Mouse (Mus musculus): Measurements from ENCODE around the gene Zdhhc20. TPM values are rescaled to one million over a fixed set of nuclear protein-coding genes. Genes with fewer than 3 reads are reported as not detected.
"Not testable (repeated sequence)": the region's sequence is repeated elsewhere in the genome, so short reads cannot be mapped to it uniquely, and the experiment has no call there.

Zdhhc20 gene
- total RNA-seq, 2 experiments from 2014 or later, result 40.0 to 41.7 TPM

- no peak for DNase-seq (ENCODE audit: low spot score in 2 of 2)
- Histone ChIP-seq H3K4me3 (no peak overlapping the region), H3K27ac (no peak overlapping the region)
- no peak for TF ChIP-seq CTCF (conservative IDR thresholded peaks at IDR 0.05)
Observed at GRCm38 (mm10) chr14:57911316-57911715, 21.2 kb upstream of the Zdhhc20 start.

DNA sequence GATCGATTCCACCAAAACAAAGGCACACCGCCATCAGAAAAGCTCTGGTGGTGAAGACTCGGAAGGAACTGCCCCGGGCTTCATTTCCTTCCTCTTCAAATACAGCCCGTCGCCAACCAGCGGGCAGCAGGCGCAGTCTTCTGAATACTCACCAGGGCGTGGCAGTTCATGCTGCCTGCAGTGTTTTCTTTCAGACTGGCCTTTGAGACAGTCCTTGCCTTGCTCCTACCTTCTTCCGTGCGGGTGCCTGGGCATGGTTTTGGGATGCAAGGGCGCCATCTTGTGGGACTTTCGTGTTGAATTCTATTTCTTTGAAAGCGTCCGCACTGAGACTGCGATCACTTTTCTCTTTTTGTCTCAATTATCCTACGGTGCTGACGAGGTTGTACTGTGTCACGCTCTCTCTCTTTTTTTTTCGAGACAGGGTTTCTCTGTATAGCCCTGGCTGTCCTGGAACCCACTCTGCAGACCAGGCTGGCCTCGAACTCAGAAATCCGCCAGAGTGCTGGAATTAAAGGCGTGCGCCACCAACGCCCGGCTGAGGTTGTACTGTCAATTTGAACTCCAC is 20.5 kb upstream of the Zdhhc20 start:
- peak; percentile 82 to 85 for DNase-seq (ENCODE audit: low spot score in 2 of 2)
- peak; percentile 85 for TF ChIP-seq CTCF (conservative IDR thresholded peaks at IDR 0.05)
- peak overlapping the region; percentile 65; the same call in 1 of the 2 replicates for H3K27ac ChIP-seq
- H3K4me3 ChIP-seq, result peak overlapping the region; percentile 53

GRCm38 (mm10) chr14:57909297-57909696 is 19.2 kb upstream of the Zdhhc20 start:
- Histone ChIP-seq H3K27ac (peak overlapping the region; percentile 79), H3K4me3 (no peak overlapping the region)
- no peak for TF ChIP-seq CTCF (conservative IDR thresholded peaks at IDR 0.05)
- DNase-seq (ENCODE audit: low spot score in 2 of 2), result no peak

DNA sequence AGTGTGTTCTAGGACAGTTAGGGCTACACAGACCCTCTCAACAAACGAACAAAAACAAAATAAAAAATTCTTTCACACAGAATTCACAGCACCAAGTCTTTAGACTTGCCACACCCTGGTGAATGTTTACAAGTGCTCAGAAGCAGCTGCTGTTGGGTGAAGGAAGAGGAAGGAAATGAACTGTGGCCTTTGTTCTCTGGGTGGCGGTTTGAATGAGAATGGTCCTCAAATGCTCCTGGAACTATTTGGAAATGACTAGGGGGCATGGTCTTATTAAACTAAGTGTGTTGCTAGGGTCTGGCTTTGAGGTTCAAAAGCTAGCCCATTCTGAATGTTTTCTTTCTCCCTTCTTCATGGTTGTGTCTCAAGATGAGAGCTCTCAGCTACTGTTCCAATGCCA is 18.4 kb upstream of the Zdhhc20 start:
- Histone ChIP-seq H3K27ac (peak overlapping the region; percentile 79), H3K4me3 (no peak overlapping the region)
- DNase-seq (ENCODE audit: low spot score in 2 of 2), result no peak
- no peak for TF ChIP-seq CTCF (conservative IDR thresholded peaks at IDR 0.05)

- H3K27ac ChIP-seq, result peak overlapping the region; percentile 68
- DNase-seq (ENCODE audit: low spot score in 2 of 2), result no peak
- no peak for TF ChIP-seq CTCF (conservative IDR thresholded peaks at IDR 0.05)
Observed at GRCm38 (mm10) chr14:57901998-57902397, 11.9 kb upstream of the Zdhhc20 start.

GRCm38 (mm10) chr14:57896882-57897281 is 6.8 kb upstream of the Zdhhc20 start:
- Histone ChIP-seq H3K4me3 (no peak overlapping the region), H3K27ac (no peak overlapping the region)
- DNase-seq (ENCODE audit: low spot score in 2 of 2), result no peak
- no peak for TF ChIP-seq CTCF (conservative IDR thresholded peaks at IDR 0.05)

More at GRCm38 (mm10) chr14:57901998-57902397, 11.9 kb upstream of the Zdhhc20 start:
- H3K4me3 ChIP-seq, result no peak overlapping the region

GRCm38 (mm10) chr14:57896088-57896871 is 6.2 kb upstream of the Zdhhc20 start:
- H3K4me3 ChIP-seq; DNase-seq (ENCODE audit: low spot score in 2 of 2); H3K27ac ChIP-seq: not testable (repeated sequence)

DNA sequence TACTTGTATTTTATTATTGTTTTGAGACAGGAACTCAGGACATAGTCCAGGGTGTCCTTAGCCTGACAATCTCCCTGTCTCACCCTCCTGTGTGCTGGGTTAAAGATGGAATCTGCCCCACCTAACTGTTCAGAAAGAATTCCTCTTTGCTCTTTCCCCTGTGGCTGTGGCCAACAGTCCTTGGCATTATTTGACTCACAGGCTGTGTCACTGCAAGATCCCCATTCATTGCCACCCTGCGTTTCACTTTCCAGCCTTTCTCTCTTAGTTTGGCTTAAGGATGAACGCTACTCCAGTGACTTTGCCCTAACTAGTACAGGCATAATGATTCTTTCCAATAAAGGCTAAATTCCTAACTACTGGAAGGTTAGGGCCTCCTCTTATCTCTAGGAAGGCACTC is 4.3 kb upstream of the Zdhhc20 start:
- DNase-seq (ENCODE audit: low spot score in 2 of 2), result no peak
- TF ChIP-seq CTCF (conservative IDR thresholded peaks at IDR 0.05), result no peak

GRCm38 (mm10) chr14:57892961-57893360 is 2.9 kb upstream of the Zdhhc20 start:
- no peak for DNase-seq (ENCODE audit: low spot score in 2 of 2)
- no peak overlapping the region for H3K4me3 ChIP-seq
- no peak overlapping the region for H3K27ac ChIP-seq
- no peak for TF ChIP-seq CTCF (conservative IDR thresholded peaks at IDR 0.05)

More for the DNA sequence above, 4.3 kb upstream of the Zdhhc20 start:
- no peak overlapping the region for H3K27ac ChIP-seq
- no peak overlapping the region for H3K4me3 ChIP-seq

- peak overlapping the region; percentile 93 for H3K27ac ChIP-seq
- H3K4me3 ChIP-seq, result peak overlapping the region; percentile 90
- no peak for TF ChIP-seq CTCF (conservative IDR thresholded peaks at IDR 0.05)
- DNase-seq (ENCODE audit: low spot score in 2 of 2), result no peak
Observed at GRCm38 (mm10) chr14:57889541-57890010, 500 bp downstream of the Zdhhc20 start.

DNA sequence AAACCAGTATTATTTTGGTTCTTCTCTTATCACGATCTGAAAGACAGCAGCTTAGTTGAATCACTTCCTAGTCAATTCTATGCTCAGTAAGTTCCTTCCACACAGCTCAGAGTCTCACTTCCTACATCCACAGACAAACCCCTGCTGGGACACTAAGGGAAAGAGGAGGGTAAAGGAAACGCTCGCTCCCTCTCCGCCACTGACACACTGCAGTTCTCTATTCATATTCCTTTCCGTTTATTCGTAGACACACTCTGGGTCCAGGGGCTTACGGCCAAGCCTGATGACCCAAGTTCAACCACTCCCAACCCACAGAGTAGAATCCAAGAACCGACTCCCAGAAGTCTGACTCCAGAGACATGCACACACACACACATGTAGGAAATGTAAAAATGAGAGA is 2.9 kb downstream of the Zdhhc20 start:
- DNase-seq (ENCODE audit: low spot score in 2 of 2), result no peak
- no peak for TF ChIP-seq CTCF (conservative IDR thresholded peaks at IDR 0.05)
- Histone ChIP-seq H3K4me3 (peak overlapping the region; percentile 20; the same call in 1 of the 2 replicates), H3K27ac (peak overlapping the region; percentile 19; the same call in 1 of the 2 replicates)

GRCm38 (mm10) chr14:57886032-57886431 is 4.0 kb downstream of the Zdhhc20 start:
- no peak for DNase-seq (ENCODE audit: low spot score in 2 of 2)
- no peak for TF ChIP-seq CTCF (conservative IDR thresholded peaks at IDR 0.05)
- no peak overlapping the region for H3K4me3 ChIP-seq
- H3K27ac ChIP-seq, result no peak overlapping the region

DNA sequence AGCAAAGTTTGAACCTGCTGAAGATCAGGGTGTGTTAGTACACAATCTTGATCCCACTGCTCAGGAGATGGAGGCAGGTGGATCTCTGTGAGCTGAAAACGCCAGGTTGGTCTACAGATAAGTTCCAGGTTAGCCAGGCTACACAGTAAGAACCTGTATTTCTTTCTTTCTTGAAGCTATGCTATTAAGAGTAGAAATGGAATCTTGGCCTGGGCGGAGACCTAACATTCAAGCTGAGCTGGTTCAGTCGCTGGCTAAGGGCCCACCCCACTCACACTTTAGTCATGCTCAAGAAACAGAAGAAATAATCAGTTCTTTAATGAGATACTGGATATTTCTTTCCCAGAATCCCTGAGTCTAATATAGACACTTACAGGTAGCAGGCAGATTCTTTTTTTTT is 6.7 kb downstream of the Zdhhc20 start:
- TF ChIP-seq CTCF (conservative IDR thresholded peaks at IDR 0.05), result no peak
- H3K4me3 ChIP-seq, result no peak overlapping the region
- H3K27ac ChIP-seq, result no peak overlapping the region
- DNase-seq (ENCODE audit: low spot score in 2 of 2), result no peak

DNA sequence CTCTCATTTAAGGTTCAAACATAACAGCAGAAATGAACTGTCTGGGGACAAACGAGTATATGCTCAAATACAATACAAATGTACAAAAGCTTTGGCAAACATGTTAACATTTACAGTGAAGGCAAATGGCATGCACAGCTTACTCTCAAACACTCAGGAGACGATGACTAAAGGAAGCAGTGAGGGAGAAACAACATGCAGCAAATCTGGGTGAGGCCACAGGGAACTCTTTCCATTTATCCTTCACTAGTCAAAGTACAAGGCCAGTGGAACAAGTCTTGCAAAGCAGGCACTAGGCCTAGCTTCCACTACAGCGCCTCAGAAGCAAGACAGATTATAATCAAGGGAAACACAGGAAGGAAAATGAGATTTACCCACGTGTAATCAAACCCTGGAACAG is 7.4 kb downstream of the Zdhhc20 start:
- no peak for DNase-seq (ENCODE audit: low spot score in 2 of 2)
- Histone ChIP-seq H3K4me3 (no peak overlapping the region), H3K27ac (peak overlapping the region; percentile 51; the same call in 1 of the 2 replicates)
- no peak for TF ChIP-seq CTCF (conservative IDR thresholded peaks at IDR 0.05)

All from layer of hippocampus, adult 2 months (tissue).